In genomic region chr6:36769012-36769411, GRCm38 (mm10) we compare ENCODE assay signal across 25 mouse cellular contexts. TPM values are rescaled to one million over a fixed set of nuclear protein-coding genes. Genes with fewer than 3 reads are reported as not detected.
"Had no signal": no experiment of that assay in that cellular context is flagged by ENCODE, and none has a peak within 500 bp of the region (broad histone marks: within the 10 kb centered on the region; RNA-seq: fewer than 3 reads in every experiment).

No protein-coding gene starts in this region.

- H3K9ac ChIP-seq: heart, embryonic 12.5 days; hindbrain, embryonic 12.5 days; hindbrain, embryonic 15.5 days; kidney, embryonic 15.5 days; limb, embryonic 13.5 days; limb, embryonic 15.5 days; liver, embryonic 12.5 days; liver, embryonic 14.5 days had no signal

- DNase-seq: gastrocnemius, adult 2 months; gastrocnemius, postnatal 10 days; gastrocnemius, postnatal 25 days; heart, adult 18-20 months; heart, postnatal 10 days; heart, postnatal 4 days; kidney, adult 11 months; kidney, adult 2 months; kidney, adult 9 months; kidney, postnatal 14 days; kidney, postnatal 36 days; layer of hippocampus, postnatal 36 days; left cerebral cortex, postnatal 4 days had no signal

- H3K4me2 ChIP-seq: heart, embryonic 12.5 days; hindbrain, embryonic 12.5 days; hindbrain, embryonic 15.5 days; kidney, embryonic 15.5 days; limb, embryonic 13.5 days; limb, embryonic 15.5 days; liver, embryonic 12.5 days had no signal

- H3K4me3 ChIP-seq: gastrocnemius, adult 2 months; heart, embryonic 10.5 days; heart, embryonic 12.5 days; hindbrain, embryonic 12.5 days; hindbrain, embryonic 15.5 days; kidney, embryonic 15.5 days; limb, embryonic 13.5 days; limb, embryonic 15.5 days; liver, embryonic 12.5 days had no signal

- H3K36me3 ChIP-seq: liver, embryonic 12.5 days had no signal

- H3K27ac ChIP-seq: gastrocnemius, adult 2 months; heart, embryonic 10.5 days; hindbrain, embryonic 12.5 days; hindbrain, embryonic 15.5 days; kidney, embryonic 15.5 days; kidney, postnatal 0 days; limb, embryonic 13.5 days; limb, embryonic 15.5 days; liver, embryonic 12.5 days; liver, embryonic 14.5 days had no signal

- H3K9me3 ChIP-seq: heart, embryonic 10.5 days; heart, embryonic 12.5 days; hindbrain, embryonic 12.5 days; hindbrain, embryonic 15.5 days; kidney, embryonic 15.5 days; limb, embryonic 13.5 days; limb, embryonic 15.5 days; liver, embryonic 12.5 days had no signal

- H3K27me3 ChIP-seq: heart, embryonic 12.5 days; hindbrain, embryonic 15.5 days; kidney, embryonic 15.5 days; limb, embryonic 13.5 days; limb, embryonic 15.5 days; liver, embryonic 12.5 days had no signal

- H3K4me1 ChIP-seq: kidney, embryonic 15.5 days; limb, embryonic 13.5 days; limb, embryonic 15.5 days; liver, embryonic 12.5 days had no signal

- ATAC-seq: intestine, embryonic 16.5 days; liver, embryonic 12.5 days had no signal

RNA-seq across cellular contexts. Expression of gene Ptn, which starts 41.0 kb away (rescaled TPM):
- polyA plus RNA-seq: liver, adult 2 months had no signal
